Mouse (Mus musculus) NIH3T3 (cell line): Measurements from ENCODE around the gene Ephb2.
A peak's percentile ranks its signal among the peaks of the same experiment; 100 is the strongest.

ENCODE experiments used
- DNase-seq: peaks from one replicate; pipeline ENCODE4 v3.0.0-alpha.2; 2012; ENCODE audit warnings: low read depth

Ephb2 gene

DNA sequence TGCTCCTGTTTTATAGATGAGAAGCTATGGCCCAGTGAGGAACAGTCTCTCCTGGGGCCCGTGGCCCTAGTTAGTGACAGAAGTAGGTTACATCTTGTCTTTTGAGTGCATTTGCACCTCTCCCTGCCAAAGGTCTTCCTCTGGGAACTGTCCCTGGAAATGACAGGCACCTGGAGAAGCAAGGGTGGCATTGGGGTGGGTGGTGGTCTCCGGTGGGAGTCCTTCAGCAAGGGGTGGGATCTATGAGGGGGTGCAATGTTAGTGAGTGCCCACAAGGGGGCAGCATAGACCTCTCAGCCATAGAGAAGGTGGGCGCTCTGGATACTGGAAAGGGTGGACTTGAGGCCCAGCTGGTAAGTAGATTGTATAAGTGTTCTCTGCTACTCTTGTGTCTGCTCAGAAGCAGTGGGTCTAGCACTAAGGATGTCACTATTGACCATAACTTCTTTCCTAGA is 184.4 kb downstream of the Ephb2 start:
- DNase-seq, result peak; percentile 32

DNA sequence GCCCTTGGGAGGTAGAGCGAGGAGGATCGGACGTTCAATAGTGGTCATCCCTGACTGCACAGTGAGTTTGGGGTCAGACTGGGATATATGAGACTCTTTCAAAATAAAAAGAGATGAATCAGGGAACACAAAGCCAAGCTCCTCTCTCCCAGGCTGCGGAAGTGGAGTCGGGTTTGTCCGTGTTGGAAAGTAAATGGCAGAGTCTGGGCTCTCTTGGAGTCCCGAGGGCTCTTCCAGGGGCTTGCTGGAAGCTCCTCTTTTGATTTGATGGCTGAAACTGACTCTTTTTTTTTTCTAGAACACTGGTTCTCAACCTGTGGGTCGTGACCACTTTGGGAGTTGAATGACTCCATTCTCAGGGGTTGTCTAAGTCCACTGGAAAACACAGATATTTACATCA is 185.5 kb downstream of the Ephb2 start:
- DNase-seq, result peak; percentile 49

DNA sequence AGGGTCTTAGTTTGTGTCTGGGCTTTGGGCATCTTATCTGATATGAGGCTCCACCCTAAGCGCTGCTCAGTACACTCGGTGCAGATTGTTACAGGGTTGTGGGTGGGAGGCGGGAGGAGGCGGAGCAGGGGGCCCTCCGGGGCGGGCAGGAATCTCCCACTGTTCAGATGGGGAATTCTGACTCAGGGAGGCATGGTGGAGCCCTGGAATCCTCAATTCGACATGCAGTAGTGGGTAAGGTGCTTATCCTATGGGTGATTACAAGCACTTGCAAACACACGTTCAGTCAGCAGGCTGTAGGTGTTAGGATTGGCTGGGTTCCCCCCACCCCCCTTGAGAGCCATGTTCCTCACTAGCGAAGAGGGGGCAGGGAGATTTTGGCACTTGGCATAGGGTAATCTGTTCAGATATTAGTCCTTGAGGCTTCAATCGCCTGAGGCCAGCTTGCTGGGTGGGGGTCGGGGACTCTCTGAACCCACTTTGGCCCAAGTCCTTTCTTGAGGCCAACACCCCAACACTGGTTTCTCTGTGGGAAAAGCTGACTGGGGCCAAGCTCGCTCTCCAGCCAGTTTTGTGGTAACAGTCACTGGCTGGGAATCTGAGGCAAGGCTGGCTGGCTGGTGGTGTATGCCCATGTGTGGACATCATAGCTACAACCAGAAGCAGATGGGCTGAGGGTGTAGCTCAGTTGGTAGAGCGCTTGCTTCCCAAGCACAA is 186.2 kb downstream of the Ephb2 start:
- peak; percentile 79 for DNase-seq

DNA sequence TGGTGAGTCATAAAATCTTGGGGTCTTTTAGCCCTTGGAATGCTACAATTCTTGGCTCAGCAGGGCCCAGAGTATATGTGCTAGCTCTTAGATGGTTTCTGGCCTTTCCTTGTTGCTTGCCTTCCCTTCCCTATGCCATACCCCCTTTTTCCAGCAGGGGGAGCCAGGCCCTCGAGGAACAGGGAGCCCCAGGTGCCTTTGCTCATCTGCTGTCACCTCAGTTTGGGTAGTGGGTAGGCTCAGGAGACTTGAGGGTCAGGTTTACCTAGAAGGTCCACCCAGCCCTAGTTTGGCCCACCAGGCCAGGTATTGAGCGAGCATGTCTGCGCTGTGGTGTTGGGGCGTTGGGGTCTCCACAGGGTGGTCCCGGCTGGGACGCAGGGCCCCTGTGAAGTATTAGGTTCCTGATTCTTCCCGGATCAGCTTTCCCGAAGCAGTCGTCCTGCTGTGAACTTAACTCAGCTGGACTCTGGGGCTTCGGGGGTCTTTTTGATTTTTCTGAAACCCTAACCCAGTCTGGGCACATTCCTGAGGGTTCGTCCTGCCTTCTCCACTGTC is 186.8 kb downstream of the Ephb2 start:
- DNase-seq, result peak; percentile 80

DNA sequence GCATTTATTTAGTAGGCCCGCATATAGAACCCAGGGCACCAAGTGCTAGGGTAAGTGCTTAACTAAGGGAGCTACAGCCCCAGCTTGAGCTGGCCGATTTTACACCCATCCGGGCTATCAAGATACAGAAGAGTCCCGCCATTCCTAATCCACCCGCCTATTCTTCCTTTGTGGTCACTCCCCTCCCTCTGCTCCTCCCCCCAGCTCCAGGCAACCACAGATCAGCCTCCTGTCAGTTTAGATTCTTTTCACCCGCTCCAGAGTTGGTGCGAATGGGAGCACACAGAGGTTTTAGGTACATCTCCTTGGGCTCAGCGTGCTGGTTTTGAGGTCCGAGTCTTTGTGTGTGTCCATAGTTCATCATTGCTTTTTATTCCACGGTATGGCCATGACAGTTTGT is 196.9 kb downstream of the Ephb2 start:
- DNase-seq, result no peak

DNA sequence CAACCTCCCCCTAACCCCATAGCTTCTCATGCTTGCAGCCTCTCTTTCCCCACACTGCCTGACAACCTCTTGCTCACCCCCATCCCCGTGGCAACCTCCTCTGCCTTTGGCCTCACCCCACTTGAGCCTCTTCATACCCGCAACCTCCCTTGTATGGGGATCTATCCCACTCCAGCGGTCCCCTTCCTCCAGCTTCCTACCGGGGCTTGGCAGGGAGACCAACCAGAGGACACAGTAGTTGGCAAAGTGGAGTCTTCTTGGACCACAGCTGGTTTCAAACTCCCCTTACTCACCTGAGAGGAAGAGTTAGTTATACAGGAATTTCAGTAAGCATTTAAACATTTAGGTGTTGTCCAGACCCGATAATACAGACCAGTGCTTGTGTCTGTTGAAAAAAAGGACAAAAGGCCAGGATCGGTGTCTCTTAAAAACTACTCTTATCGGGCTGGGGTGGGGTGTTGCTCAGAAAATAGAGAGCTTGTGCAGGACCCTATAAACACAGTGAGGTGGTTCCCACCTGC is 197.5 kb downstream of the Ephb2 start:
- no peak for DNase-seq

DNA sequence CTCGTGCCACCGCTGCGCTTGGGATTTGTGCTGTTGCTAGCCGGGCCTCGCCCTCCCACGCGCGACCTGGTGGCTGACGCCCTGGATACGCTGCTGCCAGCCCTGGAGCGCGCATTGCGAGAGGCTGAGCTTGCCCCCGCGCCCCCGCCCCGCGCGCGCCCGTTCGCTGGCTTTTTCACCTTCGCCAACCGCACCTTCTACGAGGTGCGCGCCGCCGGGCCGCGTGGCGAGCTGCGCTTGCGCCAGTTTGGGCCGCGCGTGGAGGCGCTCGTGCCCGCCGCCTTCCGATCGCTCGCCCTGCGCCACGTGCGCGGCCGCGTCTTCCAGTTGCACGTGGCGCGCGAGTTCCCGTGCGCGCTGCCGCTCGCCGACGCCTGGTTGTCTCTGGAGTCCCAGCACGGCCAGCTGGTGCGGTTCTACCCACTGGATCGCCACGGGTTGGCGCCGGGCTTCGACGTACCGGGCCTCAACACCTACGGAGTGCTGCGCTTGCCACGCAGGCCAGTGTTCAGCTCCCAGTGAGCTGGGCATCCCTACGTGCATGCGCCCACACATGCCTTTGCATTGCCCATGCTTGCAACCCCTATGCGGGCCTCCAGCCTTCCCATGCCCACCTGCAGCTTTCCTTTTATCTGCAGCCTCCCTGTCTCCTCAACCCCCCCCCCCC is 198.1 kb downstream of the Ephb2 start:
- no peak for DNase-seq

DNA sequence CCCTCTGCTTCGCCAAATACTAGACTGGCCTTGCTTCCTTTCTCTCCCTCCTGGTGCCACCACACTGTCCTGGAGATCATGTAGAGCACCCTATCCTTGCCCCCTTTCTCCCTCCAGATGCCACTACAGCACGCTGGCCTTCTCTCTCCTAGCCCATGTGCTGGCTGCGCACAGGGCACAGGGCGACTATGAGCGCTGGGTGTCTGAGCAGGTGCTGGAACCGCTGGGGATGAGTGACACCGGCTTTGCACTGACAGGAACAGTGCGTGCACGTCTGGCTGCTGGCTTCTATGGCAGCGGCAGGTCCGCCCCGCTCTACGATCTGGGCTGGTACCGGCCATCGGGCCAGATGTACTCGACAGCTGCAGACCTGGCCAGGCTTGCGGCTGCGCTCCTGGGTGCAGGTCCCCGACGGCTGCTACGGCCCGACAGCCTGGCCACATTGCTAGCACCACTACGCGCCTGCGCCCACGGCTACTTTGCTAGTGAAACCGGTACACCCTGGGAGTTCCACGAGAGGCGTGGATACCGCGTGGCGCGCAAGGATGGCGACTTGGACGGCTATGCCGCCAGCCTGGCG is 198.7 kb downstream of the Ephb2 start:
- DNase-seq, result no peak

DNA sequence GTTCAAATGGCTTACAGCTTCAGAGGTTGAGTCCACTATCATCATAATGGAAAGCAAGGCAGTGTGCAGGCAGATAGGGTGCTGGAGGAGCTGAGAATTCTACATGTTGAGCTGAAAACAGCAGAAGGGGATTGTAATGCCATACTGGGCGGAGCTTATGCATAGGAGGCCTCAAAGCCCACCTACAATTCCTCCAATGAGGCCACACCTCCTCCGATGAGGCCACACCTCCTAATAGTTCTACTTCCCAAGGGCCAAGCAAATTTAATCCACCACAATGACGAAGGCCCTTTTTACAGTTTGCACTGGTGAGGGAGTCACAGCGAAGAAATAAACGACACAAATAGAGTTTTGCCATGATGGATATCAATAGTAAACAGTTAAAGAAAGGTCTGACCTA is 199.3 kb downstream of the Ephb2 start:
- no peak for DNase-seq

DNA sequence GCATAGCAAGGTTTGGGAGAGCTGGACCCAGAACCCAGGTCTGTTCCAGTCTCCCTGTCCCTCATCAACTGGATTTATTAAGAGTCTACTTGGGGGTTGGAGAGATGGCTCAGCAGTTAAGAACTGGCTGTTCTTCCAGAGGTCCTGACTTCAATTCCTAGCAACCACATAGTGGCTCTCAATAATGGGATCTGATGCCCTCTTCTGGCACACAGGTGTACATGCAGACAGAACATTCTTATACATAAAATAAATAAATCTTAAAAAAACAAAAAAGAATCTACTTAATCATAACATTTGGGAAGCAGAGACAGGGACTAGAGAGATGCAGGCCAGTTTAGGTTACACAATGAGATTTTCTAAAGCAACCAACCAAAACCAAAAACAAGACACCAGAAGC is 199.8 kb downstream of the Ephb2 start:
- no peak for DNase-seq

DNA sequence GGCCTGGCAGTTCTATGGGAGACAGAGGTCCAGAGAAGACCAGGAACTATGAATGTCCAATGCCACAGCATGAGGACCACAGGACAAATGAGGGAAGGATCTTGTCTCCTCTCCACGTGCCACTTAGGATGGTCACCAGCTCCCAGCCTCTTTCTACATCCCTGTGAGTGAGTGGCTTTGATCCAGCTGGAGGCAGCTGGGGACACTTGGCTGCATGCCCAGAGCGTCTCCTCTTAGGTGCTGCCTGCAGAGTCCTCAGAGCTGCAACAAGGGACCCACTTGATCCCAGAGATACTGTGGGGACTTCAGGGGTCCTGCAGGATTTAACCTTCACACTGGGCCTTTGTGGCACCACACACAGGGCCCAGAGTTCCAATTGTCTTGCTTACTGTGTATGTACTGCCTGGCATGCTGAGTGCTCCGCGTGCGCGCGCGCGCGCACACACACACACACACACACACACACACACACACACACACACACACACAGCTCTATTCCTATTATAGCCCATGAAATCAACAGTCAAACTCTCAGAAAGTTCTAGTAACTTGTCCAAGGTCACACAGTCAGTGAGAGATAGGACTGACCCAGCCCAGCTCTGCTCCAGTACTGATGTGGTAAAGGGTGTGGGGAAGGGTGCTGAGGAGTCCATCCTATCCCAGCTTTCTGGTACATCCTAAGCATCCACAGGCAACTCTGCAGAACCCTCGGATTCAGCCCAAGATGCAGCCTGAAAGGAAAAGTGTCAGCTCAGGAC is 204.4 kb downstream of the Ephb2 start:
- DNase-seq, result no peak

DNA sequence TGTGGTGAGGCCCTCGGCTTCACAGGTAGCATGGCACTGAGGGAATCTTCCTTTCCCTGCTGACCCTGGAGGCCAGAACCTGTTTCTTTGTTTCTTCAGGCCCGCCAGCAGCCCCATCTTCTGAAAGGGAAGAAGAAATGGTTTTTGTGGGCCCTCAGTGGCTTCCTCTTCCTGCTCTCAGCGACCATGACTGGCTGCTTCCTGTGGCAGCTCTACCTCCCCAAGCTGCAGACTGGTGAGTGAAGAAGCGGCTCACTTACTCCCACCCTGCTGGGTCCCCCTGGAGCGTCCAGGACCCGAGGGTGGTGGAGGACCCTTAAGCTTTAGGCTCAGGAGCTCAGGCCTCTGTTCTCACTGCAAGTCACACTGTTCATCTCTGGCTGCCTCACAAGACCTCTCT is 209.2 kb downstream of the Ephb2 start:
- DNase-seq, result no peak

DNA sequence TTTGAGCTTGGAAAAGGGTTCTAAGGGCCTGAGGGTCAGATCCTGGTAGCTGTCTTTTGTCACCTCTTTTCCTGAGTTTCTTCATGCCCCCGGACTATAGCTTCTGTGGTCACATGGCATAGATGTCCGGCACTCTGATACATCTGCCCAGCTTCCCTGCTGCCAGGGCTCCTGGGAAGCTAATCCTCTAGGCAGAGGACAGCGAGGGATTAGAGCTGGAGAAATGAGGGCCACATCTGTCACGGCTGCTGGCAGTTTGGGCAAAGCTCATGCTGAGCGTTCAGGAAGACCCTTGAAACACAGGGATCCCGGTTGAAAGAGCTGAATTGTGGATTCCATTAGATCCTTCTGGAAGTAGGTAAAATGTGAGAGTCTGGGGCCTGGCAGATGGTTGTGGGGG is 213.4 kb downstream of the Ephb2 start, which contains the start of gene Lactbl1:
Gene Lactbl1 (plus strand): TSS at position 234 of the 400 bp plus-strand sequence.
- DNase-seq, result no peak

DNA sequence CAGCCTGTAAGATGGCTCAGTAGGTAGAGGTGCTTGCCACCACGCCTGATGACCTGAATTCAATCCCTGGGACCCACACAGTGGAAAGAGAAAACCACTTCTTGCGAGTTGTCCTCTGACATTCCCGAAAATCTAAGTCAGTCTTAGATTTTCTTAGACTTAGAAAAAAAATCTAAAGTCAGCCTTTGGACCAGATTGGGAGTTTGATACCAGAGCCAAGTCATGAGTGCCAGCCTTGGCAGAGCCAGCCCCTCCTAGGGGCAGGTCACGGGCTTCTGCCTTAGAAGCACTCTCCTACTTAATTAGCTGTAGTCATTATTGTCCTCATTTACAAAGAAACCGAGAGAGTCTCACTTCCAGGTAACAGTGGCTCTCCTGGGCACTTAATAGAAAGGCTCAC is 213.8 kb downstream of the Ephb2 start:
- DNase-seq, result no peak

DNA sequence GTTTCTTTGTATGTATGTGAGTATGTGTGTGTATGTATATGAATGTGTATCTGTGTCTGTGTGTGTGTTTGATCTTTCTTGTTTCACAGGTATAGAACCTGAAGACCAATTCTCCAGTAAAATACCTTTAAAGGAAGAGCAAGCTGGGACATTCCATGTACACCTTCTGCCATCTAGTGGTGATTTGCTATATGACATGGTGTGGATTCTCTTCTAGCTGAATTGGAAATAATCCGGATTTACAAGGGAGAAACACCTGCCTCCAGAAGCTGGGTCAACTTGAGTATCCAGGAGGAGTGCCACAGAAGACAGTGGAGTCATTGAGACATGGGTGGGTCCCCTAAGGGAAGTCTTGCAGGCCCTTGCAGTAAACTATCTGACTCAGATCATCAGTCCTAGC is 214.5 kb downstream of the Ephb2 start:
- peak; percentile 80 for DNase-seq

DNA sequence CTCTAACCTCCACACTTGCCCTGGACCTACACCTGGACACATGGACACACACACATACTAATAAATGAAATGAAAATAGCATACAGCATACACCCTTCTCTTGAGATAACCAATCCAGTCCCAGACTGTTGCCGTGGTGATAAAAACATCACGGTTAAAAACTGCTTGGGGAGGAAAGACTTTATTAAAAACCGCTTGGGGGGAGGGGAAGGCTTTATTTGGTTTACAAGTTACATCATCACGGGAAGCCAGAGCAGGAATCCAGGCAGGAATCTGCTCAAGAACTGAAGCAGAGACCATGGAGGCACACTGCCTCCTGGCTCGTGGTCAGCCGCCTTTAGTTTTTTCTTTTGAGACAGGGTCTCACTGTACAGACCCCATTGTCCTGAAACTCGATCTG is 222.1 kb downstream of the Ephb2 start:
- DNase-seq, result peak; percentile 34

DNA sequence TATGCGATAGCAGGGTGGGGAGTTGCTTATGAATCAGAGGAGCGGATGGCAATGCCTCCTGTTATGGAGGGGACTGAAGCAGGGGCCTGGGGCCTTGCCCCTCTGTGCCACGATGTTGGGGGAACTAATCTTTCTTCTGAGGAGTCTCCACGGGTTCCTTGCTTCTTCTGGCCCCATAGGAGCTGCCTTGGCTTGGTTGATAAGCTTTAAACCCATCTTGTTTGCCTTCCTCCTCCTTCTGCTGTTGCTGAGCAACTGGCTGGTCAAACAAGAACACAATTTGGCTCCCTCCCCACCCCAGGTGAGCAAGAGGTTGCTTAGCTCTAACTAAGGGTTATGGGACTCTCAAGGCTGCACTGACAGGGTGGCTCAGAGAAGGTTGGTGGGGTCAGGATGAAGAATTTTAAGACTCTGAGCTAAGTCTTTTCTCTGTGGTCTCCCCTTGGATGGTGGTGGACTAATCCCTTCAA is 225.4 kb downstream of the Ephb2 start, which contains the start of gene Tex46:
Gene Tex46 (plus strand): TSS at position 51 of the 470 bp plus-strand sequence.
- DNase-seq, result no peak

DNA sequence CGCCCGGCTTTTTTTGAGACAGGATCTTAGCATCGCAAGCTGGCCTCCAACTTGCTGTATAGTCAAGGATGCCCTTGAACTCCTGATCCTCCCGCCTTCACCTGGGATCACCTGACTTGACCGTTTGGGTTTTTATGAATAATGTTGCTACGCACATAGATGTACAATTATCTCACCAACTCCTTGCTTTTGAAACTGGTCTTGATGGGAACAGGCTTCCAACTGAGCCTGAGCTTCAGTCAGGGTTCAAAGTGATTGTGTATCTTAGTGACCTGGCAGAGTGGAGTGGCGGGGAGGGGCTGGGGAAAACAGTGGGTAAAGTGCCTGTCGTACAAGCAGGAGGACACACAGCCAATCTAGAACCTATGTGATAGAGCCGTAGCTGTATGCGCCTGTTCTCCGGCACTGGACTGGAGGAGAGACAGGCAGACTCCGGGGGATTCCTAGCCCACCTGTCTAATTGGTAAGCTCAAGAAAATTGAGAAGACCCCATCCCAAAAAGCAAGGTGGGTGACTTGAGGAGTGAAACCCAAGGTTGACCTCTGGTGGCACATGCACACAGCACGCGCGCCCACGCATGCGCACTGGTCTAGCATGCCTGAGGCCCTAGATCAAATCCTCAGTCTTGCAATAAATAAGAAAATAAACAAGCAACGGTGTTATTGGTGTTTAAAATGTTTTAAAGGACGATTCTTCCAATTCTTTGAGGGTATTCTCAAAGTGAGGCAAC is 229.9 kb downstream of the Ephb2 start:
- no peak for DNase-seq

DNA sequence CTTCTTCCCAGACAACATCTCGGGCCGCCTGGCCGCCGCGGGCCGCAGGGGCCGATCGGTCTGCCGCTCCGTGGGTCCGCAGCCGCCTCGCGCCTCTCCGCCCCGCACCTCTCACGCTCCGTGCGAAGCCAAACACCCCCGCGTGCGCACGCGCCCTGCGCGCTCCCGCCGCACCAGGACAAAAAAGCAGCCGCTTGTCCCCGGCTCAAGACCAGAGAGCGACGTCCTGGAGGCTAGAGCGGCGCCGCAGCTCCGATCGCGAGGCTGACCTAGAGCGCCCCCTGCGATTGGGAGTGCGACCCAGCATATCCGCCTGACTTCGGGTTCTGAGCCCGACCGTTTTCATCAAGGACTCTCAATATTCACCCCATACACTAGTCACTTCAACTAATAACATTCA is 233.2 kb downstream of the Ephb2 start, which contains the start of gene Kdm1a:
Gene Kdm1a (minus strand): TSS at position 156 of the 400 bp plus-strand sequence.
- DNase-seq, result peak; percentile 96

DNA sequence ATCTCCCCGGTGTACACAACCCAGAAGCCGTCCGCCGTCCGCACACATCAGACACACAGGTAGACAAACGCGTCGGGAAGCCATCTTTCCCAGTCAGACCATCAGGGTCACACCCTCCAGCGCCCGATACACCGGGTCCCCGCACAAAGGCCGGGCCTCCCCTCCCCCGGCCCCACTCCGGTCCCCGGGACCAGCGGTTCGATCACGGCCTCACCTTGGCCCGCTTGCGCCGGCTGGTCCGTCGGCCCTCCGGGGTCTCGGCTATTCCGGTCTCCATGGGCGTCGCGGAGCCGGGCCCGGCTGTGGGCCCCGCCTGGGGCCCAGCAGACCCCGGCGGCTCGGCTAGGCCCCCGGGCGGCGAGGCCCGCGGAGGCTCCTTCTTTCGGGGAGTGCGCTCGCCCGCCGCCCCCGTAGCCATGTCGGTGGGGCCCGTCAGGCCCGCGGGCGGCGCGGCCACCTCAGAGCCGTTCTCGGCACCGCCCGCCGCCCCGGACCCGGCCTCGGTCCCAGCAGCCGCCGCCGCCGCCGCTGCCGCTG is 233.7 kb downstream of the Ephb2 start:
- DNase-seq, result peak; percentile 48

DNA sequence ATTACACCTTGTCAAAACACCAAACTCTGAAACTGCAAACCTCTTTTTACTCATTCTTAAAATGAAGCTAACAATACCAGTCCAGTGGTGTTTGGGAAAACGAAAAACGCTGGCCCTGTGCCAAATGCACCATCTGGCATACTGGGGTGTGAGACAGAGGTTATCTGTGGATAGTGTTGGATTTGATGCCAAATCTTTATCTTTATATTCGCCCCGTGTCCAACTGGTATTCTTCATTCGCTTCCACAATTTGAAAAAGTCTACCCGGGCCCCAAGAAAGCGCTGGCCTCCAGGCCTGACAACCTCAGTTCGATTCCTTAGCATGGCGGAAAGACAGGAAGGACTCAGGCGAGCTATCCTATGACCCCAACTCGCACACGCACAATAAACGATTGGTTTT is 234.3 kb downstream of the Ephb2 start:
- peak; percentile 72 for DNase-seq
